Comparison of ENCODE assay signal across 8 mouse cellular contexts in the genomic region with DNA sequence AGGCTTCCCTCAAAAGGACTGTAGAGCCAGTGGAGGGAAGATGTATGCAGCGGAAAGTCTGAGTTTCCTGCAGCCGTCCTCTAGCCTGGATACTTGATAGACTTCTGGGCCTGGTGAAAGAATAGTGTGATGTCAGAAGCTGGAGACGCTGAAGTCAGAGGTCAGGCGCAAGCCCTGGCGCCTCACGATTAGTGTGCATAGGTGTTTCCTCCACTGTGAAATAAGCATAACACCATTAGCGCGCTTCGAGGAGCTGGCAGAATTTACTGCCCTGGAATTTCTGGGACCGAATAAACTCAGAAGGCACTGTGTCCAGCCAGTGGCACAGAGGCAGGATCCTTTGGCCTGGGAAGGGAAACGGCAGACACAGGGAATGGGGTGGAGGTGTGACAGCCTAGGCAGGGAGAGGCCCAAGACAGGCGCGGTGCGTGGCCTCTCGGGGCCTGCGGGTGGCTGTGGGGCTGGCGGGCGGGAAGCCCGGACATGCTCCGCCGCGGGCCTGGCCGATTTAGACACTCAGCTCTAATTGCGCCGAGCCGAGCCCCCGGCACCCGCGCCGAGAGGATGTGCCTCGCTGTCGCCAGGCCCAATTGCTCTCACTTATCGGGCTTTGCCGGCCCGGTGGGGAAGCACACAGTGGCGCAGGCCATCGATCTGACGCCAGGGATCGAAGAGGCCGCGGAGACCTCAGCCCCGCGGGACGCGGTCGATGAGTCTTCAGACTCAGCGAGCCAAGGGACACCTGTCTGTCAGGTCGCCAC.
A peak's percentile ranks its signal among the peaks of the same experiment; 100 is the strongest.
DNase-seq lines count a peak whose midpoint lies in the region; ATAC-seq and TF ChIP-seq lines count a peak whose summit lies in the region.

No protein-coding gene starts in this region.

- H3K4me2 ChIP-seq in hindbrain, embryonic 12.5 days (replicated peaks) = peak overlapping the region; percentile 93
- H3K4me2 ChIP-seq in midbrain, embryonic 12.5 days (replicated peaks) = peak overlapping the region; percentile 91

- no peak overlapping the region for H3K27ac ChIP-seq in ES-E14 (ENCODE audit: insufficient read depth, low read depth, low read length, poor library complexity, severe bottlenecking)
- 0 out of 2 replicates have a peak overlapping the region, but pooled peaks have one; percentile 8 for H3K27ac ChIP-seq in hindbrain, embryonic 12.5 days
- H3K27ac ChIP-seq in midbrain, embryonic 12.5 days (replicated peaks) = no peak overlapping the region

- H3K9ac ChIP-seq in ES-E14 (ENCODE audit: insufficient read depth, low read depth, low read length, poor library complexity, severe bottlenecking) = peak overlapping the region; percentile 60
- H3K9ac ChIP-seq in hindbrain, embryonic 12.5 days = peak overlapping the region; percentile 64
- peak overlapping the region; percentile 54 for H3K9ac ChIP-seq in midbrain, embryonic 12.5 days (replicated peaks)

- intact Hi-C loops in left cerebral cortex, postnatal 14 days (cut with DNase I) = no loop called here

- H3K4me1 ChIP-seq in ES-E14 (ENCODE audit: control insufficient read depth in 2 of 2, insufficient read depth in 2 of 2, low read length in 2 of 2, poor library complexity in 1 of 2) = no peaks in the 10 kb centered on the region; a peak in 2 of 4 replicates
- H3K4me1 ChIP-seq in hindbrain, embryonic 12.5 days = peaks cover 14% of the 10 kb centered on the region
- H3K4me1 ChIP-seq in midbrain, embryonic 12.5 days = peaks cover 13% of the 10 kb centered on the region

- no peaks in the 10 kb centered on the region for H3K9me3 ChIP-seq in ES-E14 (ENCODE audit: control insufficient read depth, insufficient read depth, low read depth, low read length)
- no peaks in the 10 kb centered on the region for H3K9me3 ChIP-seq in hindbrain, embryonic 12.5 days (replicated peaks)
- H3K9me3 ChIP-seq in midbrain, embryonic 12.5 days = no peaks in the 10 kb centered on the region

- no peaks in the 10 kb centered on the region for H3K36me3 ChIP-seq in ES-E14 (ENCODE audit: control insufficient read depth, insufficient read depth, low read length, poor library complexity, severe bottlenecking)
- no peaks in the 10 kb centered on the region for H3K36me3 ChIP-seq in hindbrain, embryonic 12.5 days
- no peaks in the 10 kb centered on the region for H3K36me3 ChIP-seq in midbrain, embryonic 12.5 days

- ATAC-seq in hindbrain, embryonic 12.5 days (ENCODE audit: low FRiP score) = peak; percentile 38
- ATAC-seq in midbrain, embryonic 12.5 days (ENCODE audit: low FRiP score, low read depth) = peak; percentile 71

- in situ Hi-C loops in ES-E14 (cut with MboI; ENCODE audit: low sequenced_read_pairs in 2 of 2, unreplicated experiment in 2 of 2) = no loop called here

- WGBS in hindbrain, embryonic 12.5 days = 3% methylated on average over 48 of the region's 48 CpGs
- 4% methylated on average over 48 of the region's 48 CpGs for WGBS in midbrain, embryonic 12.5 days

- DNase-seq in adrenal gland, adult 2 months = peak; percentile 4
- DNase-seq in adrenal gland, adult 8-10 months = no peak
- peak; percentile 13 for DNase-seq in ES-E14 (ENCODE audit: low read depth, low spot score)
- peak; percentile 46 for DNase-seq in embryo, embryonic 9.5 days (ENCODE audit: extremely low spot score)
- no peak for DNase-seq in spleen, adult 18-20 months
- no peak for DNase-seq in left cerebral cortex, postnatal 14 days (ENCODE audit: low spot score in 2 of 2)

- peaks cover 8% of the 10 kb centered on the region for H3K27me3 ChIP-seq in hindbrain, embryonic 12.5 days
- H3K27me3 ChIP-seq in midbrain, embryonic 12.5 days = peaks cover 21% of the 10 kb centered on the region

- H3K4me3 ChIP-seq in ES-E14 (ENCODE audit: insufficient read depth in 1 of 2, low read depth in 1 of 2, low read length in 2 of 2, poor library complexity in 1 of 2, severe bottlenecking in 1 of 2) = peak overlapping the region; percentile 56 to 73
- peak overlapping the region; percentile 38 for H3K4me3 ChIP-seq in hindbrain, embryonic 12.5 days
- H3K4me3 ChIP-seq in midbrain, embryonic 12.5 days = peak overlapping the region; percentile 44

TF ChIP-seq in ES-E14, 5 proteins besides CTCF, POLR2A, EP300 and RAD21:
- TF ChIP-seq HCFC1 (IDR thresholded peaks at IDR 0.05; ENCODE audit: borderline replicate concordance, insufficient read depth, low read length) (no peak), ZNF384 (IDR thresholded peaks at IDR 0.05; ENCODE audit: low read depth, low read length) (no peak), ZC3H11A (IDR thresholded peaks at IDR 0.05; ENCODE audit: borderline replicate concordance, low read depth, low read length) (no peak), MAFK (IDR thresholded peaks at IDR 0.05; ENCODE audit: insufficient read depth, low read depth, low read length) (no peak), CHD2 (IDR thresholded peaks at IDR 0.05; ENCODE audit: low read depth, low read length) (no peak)

Comparison
In these comparisons a context has a peak if more than half of its experiments do, and no peak if none do; other contexts are left out.
1. DNase-seq: peak in adrenal gland, adult 2 months (single experiment), ES-E14 (single experiment) and embryo, embryonic 9.5 days (single experiment); none in adrenal gland, adult 8-10 months (single experiment), spleen, adult 18-20 months (0 of 2) and left cerebral cortex, postnatal 14 days (0 of 2).
2. Peak in every context shown above with its lines, with median percentiles within 50 percentile points of each other: H3K4me3 ChIP-seq and H3K9ac ChIP-seq.